10 mouse cellular contexts compared by ENCODE assay signal in the genomic region with DNA sequence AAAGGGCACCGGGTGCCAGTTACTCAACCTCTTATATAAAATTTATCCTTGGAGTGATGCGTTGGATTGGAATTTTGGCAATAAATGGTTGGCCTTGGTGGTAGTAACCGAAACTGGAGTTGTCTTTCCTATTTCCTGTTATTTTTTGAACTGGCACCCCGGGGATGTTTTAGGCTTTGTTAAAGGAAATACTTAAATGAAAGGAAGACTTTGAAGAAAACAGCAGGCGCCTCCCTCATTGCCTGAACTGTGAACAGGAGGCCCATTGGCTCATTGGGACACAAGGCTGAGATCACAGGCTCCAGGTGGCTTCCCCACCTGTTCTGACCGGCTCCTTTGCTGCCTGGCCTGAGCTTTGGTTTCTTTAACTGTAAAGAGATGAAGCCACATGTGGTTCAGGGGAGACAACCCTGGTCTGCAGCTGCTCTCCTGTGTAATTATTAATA. TPM values are rescaled to one million over a fixed set of nuclear protein-coding genes. Genes with fewer than 3 reads are reported as not detected.
DNase-seq lines count a peak whose midpoint lies in the region; ATAC-seq and TF ChIP-seq lines count a peak whose summit lies in the region.
"Had no signal": no experiment of that assay in that cellular context is flagged by ENCODE, and none has a peak within 500 bp of the region (broad histone marks: within the 10 kb centered on the region; RNA-seq: fewer than 3 reads in every experiment).

No protein-coding gene starts in this region.

- no peak overlapping the region for H3K9ac ChIP-seq in heart, embryonic 12.5 days
- H3K9ac ChIP-seq in neural tube, embryonic 12.5 days: no peak overlapping the region

- WGBS in heart, embryonic 12.5 days: 69% methylated on average over 6 of the region's 6 CpGs
- 48% methylated on average over 6 of the region's 6 CpGs for WGBS in neural tube, embryonic 12.5 days
- 64% methylated on average over 6 of the region's 6 CpGs for WGBS in limb, embryonic 10.5 days
- 48% methylated on average over 6 of the region's 6 CpGs for WGBS in lung, adult 2 months

- peaks cover 13% of the 10 kb centered on the region for H3K36me3 ChIP-seq in heart, embryonic 12.5 days
- peaks cover 6% of the 10 kb centered on the region for H3K36me3 ChIP-seq in neural tube, embryonic 12.5 days
- peaks cover 5% of the 10 kb centered on the region for H3K36me3 ChIP-seq in limb, embryonic 10.5 days

- no peak for ATAC-seq in heart, embryonic 12.5 days (ENCODE audit: insufficient number of reproducible peaks, low FRiP score)
- ATAC-seq in neural tube, embryonic 12.5 days (ENCODE audit: low FRiP score, low read depth): 0 out of 2 replicates have a peak, but pooled peaks have one; percentile 31

- no peak overlapping the region for H3K4me3 ChIP-seq in heart, embryonic 12.5 days
- H3K4me3 ChIP-seq in neural tube, embryonic 12.5 days: no peak overlapping the region
- no peak overlapping the region for H3K4me3 ChIP-seq in limb, embryonic 10.5 days
- H3K4me3 ChIP-seq in lung, adult 2 months (replicated peaks; ENCODE audit: extremely low read depth, low read depth, low read length): no peak overlapping the region

- no peak for TF ChIP-seq CTCF in lung, adult 2 months (IDR thresholded peaks at IDR 0.05; ENCODE audit: insufficient read depth, low read length)

- peaks cover 18% of the 10 kb centered on the region for H3K4me1 ChIP-seq in heart, embryonic 12.5 days (replicated peaks)
- peaks cover 23% of the 10 kb centered on the region for H3K4me1 ChIP-seq in neural tube, embryonic 12.5 days
- peaks cover 34% of the 10 kb centered on the region for H3K4me1 ChIP-seq in limb, embryonic 10.5 days
- no peaks in the 10 kb centered on the region for H3K4me1 ChIP-seq in lung, adult 2 months (ENCODE audit: control insufficient read depth, insufficient read depth, low read length)

- H3K4me2 ChIP-seq in heart, embryonic 12.5 days: no peak overlapping the region
- H3K4me2 ChIP-seq in neural tube, embryonic 12.5 days (replicated peaks): no peak overlapping the region

- no peak for TF ChIP-seq POLR2A in lung, adult 2 months (IDR thresholded peaks at IDR 0.05; ENCODE audit: borderline replicate concordance, extremely low read depth, low read depth, low read length)

- DNase-seq in heart, adult 11 months: peak; percentile 53
- DNase-seq in neural tube, embryonic 10.5 days (ENCODE audit: extremely low spot score, low spot score): no peak
- DNase-seq in limb, embryonic 10.5 days (ENCODE audit: low spot score): no peak
- no peak for DNase-seq in left cerebral cortex, adult 9 months (ENCODE audit: low spot score in 2 of 2)
- DNase-seq in c-Kit-positive CD71-positive TER-119-positive erythroid progenitor cells, embryonic 14.5 days (ENCODE audit: low spot score): no peak
- DNase-seq in lung, adult 2 months: no peak
- DNase-seq: gastrocnemius, postnatal 14 days; lung, postnatal 10 days had no signal

- no peaks in the 10 kb centered on the region for H3K9me3 ChIP-seq in heart, embryonic 12.5 days (replicated peaks)
- no peaks in the 10 kb centered on the region for H3K9me3 ChIP-seq in neural tube, embryonic 12.5 days
- no peaks in the 10 kb centered on the region for H3K9me3 ChIP-seq in limb, embryonic 10.5 days (replicated peaks)

- no peaks in the 10 kb centered on the region for H3K27me3 ChIP-seq in heart, embryonic 12.5 days (replicated peaks)
- no peaks in the 10 kb centered on the region for H3K27me3 ChIP-seq in neural tube, embryonic 12.5 days (replicated peaks)
- no peaks in the 10 kb centered on the region for H3K27me3 ChIP-seq in limb, embryonic 10.5 days (ENCODE audit: low read depth, poor library complexity, severe bottlenecking)

- no peak overlapping the region for H3K27ac ChIP-seq in heart, embryonic 12.5 days (ENCODE audit: poor library complexity, severe bottlenecking)
- H3K27ac ChIP-seq in neural tube, embryonic 12.5 days: no peak overlapping the region
- peak overlapping the region; percentile 50; the same call in 1 of the 2 replicates for H3K27ac ChIP-seq in limb, embryonic 10.5 days

RNA-seq across cellular contexts. Expression of gene Hebp2, which starts 39.4 kb away (rescaled TPM):
- polyA plus RNA-seq in heart, embryonic 12.5 days (2016; fragmentation: Nextera tagmentation; extraction: Ambion mirVana): 17.9 and 18.3 TPM in 2 replicates
- 12.1 and 16.4 TPM in 2 replicates for polyA plus RNA-seq in neural tube, embryonic 12.5 days (2016; fragmentation: Nextera tagmentation; extraction: Ambion mirVana)
- 19.8 TPM in 2 replicates for polyA plus RNA-seq in limb, embryonic 10.5 days (2016; fragmentation: Nextera tagmentation; extraction: Ambion mirVana)
- polyA plus RNA-seq in lung, adult 2 months (2012; rRNA removed): 0.49 and 5.5 TPM in 2 replicates
